Mouse (Mus musculus) c-Kit-negative CD71-positive TER-119-positive erythroid progenitor cells, embryonic 14.5 days (primary cell): Measurements from ENCODE around the gene Mgst2.

Experiments
- DNase-seq: peaks from one replicate; pipeline ENCODE4 v3.0.0-alpha.2; 2013; ENCODE audit warnings: low read depth, low spot score

Gene Mgst2

GRCm38 (mm10) chr3:51654303-51655055 lies 5.7 kb upstream of the Mgst2 start:
- DNase-seq, result no peak

- DNase-seq, result no peak
These were observed 745 bp upstream of the Mgst2 start for GRCm38 (mm10) chr3:51659415-51659814.

GRCm38 (mm10) chr3:51660821-51661276 lies 689 bp downstream of the Mgst2 start:
- DNase-seq, result no peak

- DNase-seq, result no peak
These were observed 1.2 kb downstream of the Mgst2 start for GRCm38 (mm10) chr3:51661376-51661775.

- DNase-seq, result no peak
These were observed 1.9 kb downstream of the Mgst2 start for GRCm38 (mm10) chr3:51661880-51662550.

- no peak for DNase-seq
These were observed 2.4 kb downstream of the Mgst2 start for GRCm38 (mm10) chr3:51662557-51662956.

- no peak for DNase-seq
These were observed 8.4 kb downstream of the Mgst2 start for GRCm38 (mm10) chr3:51668607-51669006.

- DNase-seq, result peak; percentile 91
These were observed 10.4 kb downstream of the Mgst2 start for GRCm38 (mm10) chr3:51670414-51671070.

- DNase-seq, result no peak
These were observed 10.9 kb downstream of the Mgst2 start for GRCm38 (mm10) chr3:51671071-51671469.

GRCm38 (mm10) chr3:51672631-51673030 lies 12.5 kb downstream of the Mgst2 start:
- no peak for DNase-seq

- DNase-seq, result no peak
These were observed 13.4 kb downstream of the Mgst2 start for GRCm38 (mm10) chr3:51673408-51674086.

- no peak for DNase-seq
These were observed 14.8 kb downstream of the Mgst2 start for GRCm38 (mm10) chr3:51674963-51675362.

GRCm38 (mm10) chr3:51685539-51685938 lies 25.4 kb downstream of the Mgst2 start:
- DNase-seq, result no peak

GRCm38 (mm10) chr3:51686316-51686715 lies 26.2 kb downstream of the Mgst2 start:
- no peak for DNase-seq

GRCm38 (mm10) chr3:51686791-51687190 lies 26.6 kb downstream of the Mgst2 start:
- DNase-seq, result no peak

- no peak for DNase-seq
These were observed 28.6 kb downstream of the Mgst2 start for GRCm38 (mm10) chr3:51688725-51689124.

- no peak for DNase-seq
These were observed 33.0 kb downstream of the Mgst2 start for GRCm38 (mm10) chr3:51693196-51693595.

- DNase-seq, result no peak
These were observed 34.4 kb downstream of the Mgst2 start for GRCm38 (mm10) chr3:51694576-51694975.

GRCm38 (mm10) chr3:51695713-51696112 lies 35.6 kb downstream of the Mgst2 start:
- DNase-seq, result no peak

GRCm38 (mm10) chr3:51697931-51698330 lies 37.8 kb downstream of the Mgst2 start:
- DNase-seq, result no peak

GRCm38 (mm10) chr3:51700123-51700522 lies 40.0 kb downstream of the Mgst2 start:
- no peak for DNase-seq

GRCm38 (mm10) chr3:51700731-51701280 lies 40.6 kb downstream of the Mgst2 start:
- DNase-seq, result no peak
